Mouse (Mus musculus) midbrain, embryonic 15.5 days (tissue): ENCODE results near the gene Oxnad1. TPM values are rescaled to one million over a fixed set of nuclear protein-coding genes. Genes with fewer than 3 reads are reported as not detected.

Experiments used
- ATAC-seq: fragments of 200-750 bp; cut with Nextera tagmentation; replicated peaks from 2 replicates; pipeline ENCODE4 v1.8.0; 2017; ENCODE audit warnings: moderate TSS enrichment
- H3K27ac ChIP-seq: fragments of 300-500 bp; sonication (generic); 2 replicates; pipeline ENCODE4 v1.5.1; 2015; ENCODE audit warnings: mild to moderate bottlenecking, inconsistent platforms
- H3K27me3 ChIP-seq: fragments of 300-500 bp; sonication (generic); replicated peaks from 2 replicates; pipeline ENCODE4 v1.6.1; 2015; ENCODE audit warnings: inconsistent platforms
- H3K36me3 ChIP-seq: fragments of 300-500 bp; sonication (generic); replicated peaks from 2 replicates; pipeline ENCODE4 v1.6.1; 2015; ENCODE audit warnings: inconsistent platforms
- H3K4me1 ChIP-seq: fragments of 300-500 bp; sonication (generic); 2 replicates; pipeline ENCODE4 v1.6.1; 2015; ENCODE audit warnings: inconsistent platforms
- H3K4me2 ChIP-seq: fragments of 300-500 bp; sonication (generic); 2 replicates; pipeline ENCODE4 v1.6.1; 2015; ENCODE audit warnings: inconsistent platforms, mild to moderate bottlenecking, moderate library complexity
- H3K4me3 ChIP-seq: fragments of 300-500 bp; sonication (generic); 2 replicates; pipeline ENCODE4 v1.5.1; 2015; ENCODE audit warnings: mild to moderate bottlenecking, inconsistent platforms
- H3K9ac ChIP-seq: fragments of 300-500 bp; sonication (generic); 2 replicates; pipeline ENCODE4 v1.6.1; 2015; ENCODE audit warnings: mild to moderate bottlenecking, inconsistent platforms
- H3K9me3 ChIP-seq: fragments of 300-500 bp; sonication (generic); 2 replicates; pipeline ENCODE4 v1.6.1; 2016; ENCODE audit warnings: inconsistent platforms
- WGBS: fragments of 180-500 bp; shearing (Covaris S2); methylation state at CpG from one replicate; pipeline ENCODE4 v1.1.7; 2015; ENCODE audit warnings: mixed read lengths; 5-methylcytosine and 5-hydroxymethylcytosine counted together
- polyA plus RNA-seq: library from polyadenylated mRNA; unstranded; fragments of >200 nt; fragmentation: Nextera tagmentation; extraction: Ambion mirVana; gene quantifications from 2 replicates; pipeline ENCODE4 v1.2.1, GENCODE M21; 2015

Gene Oxnad1
- polyA plus RNA-seq, 1 experiment from 2014 or later = 19.7 TPM

- Histone ChIP-seq H3K27me3 (no peaks in the 10 kb centered on the region), H3K9me3 (no peaks in the 10 kb centered on the region), H3K9ac (no peak overlapping the region), H3K4me3 (no peak overlapping the region), H3K4me2 (no peak overlapping the region), H3K36me3 (no peaks in the 10 kb centered on the region), H3K27ac (no peak overlapping the region), H3K4me1 (no peaks in the 10 kb centered on the region)
- 92% methylated on average over 18 of the region's 18 CpGs for WGBS
- ATAC-seq = no peak
These were observed 67.2 kb downstream of the Oxnad1 start for GRCm38 (mm10) chr14:32152243-32152965.

Other genes starting within 250 kb of the Oxnad1 start
- 0.40 and 0.46 TPM in 2 replicates for gene Galnt15, start 56.4 kb upstream of the Oxnad1 start, polyA plus RNA-seq
- gene Dph3, start 355 bp downstream of the Oxnad1 start, polyA plus RNA-seq = 67.2 and 70.2 TPM in 2 replicates
- gene Msmb, start 56.6 kb downstream of the Oxnad1 start, polyA plus RNA-seq = not detected in 2 replicates
- 104 and 106 TPM in 2 replicates for gene Ncoa4, start 74.5 kb downstream of the Oxnad1 start, polyA plus RNA-seq
- gene Timm23, start 116.5 kb downstream of the Oxnad1 start, polyA plus RNA-seq = 204 and 211 TPM in 2 replicates
- gene Parg, start 116.6 kb downstream of the Oxnad1 start, polyA plus RNA-seq = 35.8 and 36.5 TPM in 2 replicates
- gene Ogdhl, start 236.6 kb downstream of the Oxnad1 start, polyA plus RNA-seq = 32.6 and 33.0 TPM in 2 replicates